Mouse (Mus musculus) intestine, embryonic 16.5 days (tissue): Measurements from ENCODE around the gene Ranbp17. TPM values are rescaled to one million over a fixed set of nuclear protein-coding genes. Genes with fewer than 3 reads are reported as not detected.
"Not testable (repeated sequence)": the region's sequence is repeated elsewhere in the genome, so short reads cannot be mapped to it uniquely, and the experiment has no call there.

Experiments used
- ATAC-seq: fragments of 200-750 bp; cut with Nextera tagmentation; 2 replicates; pipeline ENCODE4 v1.8.0; 2017; ENCODE audit warnings: moderate TSS enrichment, moderate library complexity
- H3K27ac ChIP-seq: fragments of 300-500 bp; sonication (generic); 2 replicates; pipeline ENCODE4 v1.5.1; 2014; ENCODE audit warnings: mild to moderate bottlenecking, low read length
- H3K27me3 ChIP-seq: fragments of 300-500 bp; sonication (generic); replicated peaks from 2 replicates; pipeline ENCODE4 v1.6.1; 2014; ENCODE audit warnings: low read length, control low read depth, mixed read lengths; ENCODE audit not compliant: control insufficient read depth, insufficient read depth
- H3K36me3 ChIP-seq: fragments of 300-500 bp; sonication (generic); 2 replicates; pipeline ENCODE4 v1.6.1; 2014; ENCODE audit warnings: low read length, control low read depth; ENCODE audit not compliant: control insufficient read depth, insufficient read depth
- H3K4me1 ChIP-seq: fragments of 300-500 bp; sonication (generic); 2 replicates; pipeline ENCODE4 v1.6.1; 2014; ENCODE audit warnings: low read length, control low read depth, mixed read lengths; ENCODE audit not compliant: control insufficient read depth, insufficient read depth
- H3K4me2 ChIP-seq: fragments of 300-500 bp; sonication (generic); 2 replicates; pipeline ENCODE4 v1.6.1; 2014; ENCODE audit warnings: low read depth, low read length, control low read depth
- H3K4me3 ChIP-seq: fragments of 300-500 bp; sonication (generic); 2 replicates; pipeline ENCODE4 v1.5.1; 2014; ENCODE audit warnings: mild to moderate bottlenecking, low read length
- H3K9ac ChIP-seq: fragments of 300-500 bp; sonication (generic); 2 replicates; pipeline ENCODE4 v1.6.1; 2014; ENCODE audit warnings: low read depth, low read length
- H3K9me3 ChIP-seq: fragments of 300-500 bp; sonication (generic); 2 replicates; pipeline ENCODE4 v1.6.1; 2016; ENCODE audit warnings: low read length, control low read depth; ENCODE audit not compliant: control insufficient read depth
- WGBS: fragments of 180-500 bp; shearing (Covaris S2); extraction: QIAGEN DNeasy Blood & Tissue Kit; methylation state at CpG from one replicate; pipeline ENCODE4 v1.1.7; 2014; 5-methylcytosine and 5-hydroxymethylcytosine counted together
- polyA plus RNA-seq: library from polyadenylated mRNA; unstranded; fragments of >200 nt; fragmentation: Nextera tagmentation; extraction: Ambion mirVana; gene quantifications from 2 replicates; pipeline ENCODE4 v1.2.1, GENCODE M21; 2015

Ranbp17 gene
- polyA plus RNA-seq, 1 experiment from 2014 or later = 3.2 TPM

- no peak for ATAC-seq
- Histone ChIP-seq H3K9ac (no peak overlapping the region), H3K27me3 (no peaks in the 10 kb centered on the region), H3K4me2 (no peak overlapping the region), H3K9me3 (no peaks in the 10 kb centered on the region), H3K4me3 (no peak overlapping the region), H3K27ac (no peak overlapping the region), H3K4me1 (no peaks in the 10 kb centered on the region), H3K36me3 (no peaks in the 10 kb centered on the region)
- 28% methylated on average over 5 of the region's 5 CpGs for WGBS
Measured at GRCm38 (mm10) chr11:33433813-33434212, 79.7 kb downstream of the Ranbp17 start.

- H3K9me3 ChIP-seq, H3K4me2 ChIP-seq, H3K36me3 ChIP-seq, H3K27ac ChIP-seq, H3K4me1 ChIP-seq, H3K4me3 ChIP-seq, ATAC-seq, H3K9ac ChIP-seq, H3K27me3 ChIP-seq: not testable (repeated sequence)
- WGBS = 93% methylated on average over 17 of the region's 17 CpGs
Measured at GRCm38 (mm10) chr11:33428238-33428637, 85.3 kb downstream of the Ranbp17 start.

GRCm38 (mm10) chr11:33427789-33428188, 85.8 kb downstream of the Ranbp17 start:
- not testable (repeated sequence) for H3K9me3 ChIP-seq, H3K36me3 ChIP-seq, H3K27me3 ChIP-seq, H3K9ac ChIP-seq, ATAC-seq, H3K4me2 ChIP-seq, H3K4me3 ChIP-seq, H3K4me1 ChIP-seq, H3K27ac ChIP-seq
- 85% methylated on average over 5 of the region's 5 CpGs for WGBS

GRCm38 (mm10) chr11:33422226-33422625, 91.3 kb downstream of the Ranbp17 start:
- Histone ChIP-seq H3K27ac (no peak overlapping the region), H3K36me3 (no peaks in the 10 kb centered on the region), H3K4me3 (no peak overlapping the region), H3K4me2 (no peak overlapping the region), H3K9me3 (no peaks in the 10 kb centered on the region), H3K4me1 (no peaks in the 10 kb centered on the region), H3K27me3 (no peaks in the 10 kb centered on the region), H3K9ac (no peak overlapping the region)
- WGBS = 89% methylated on average over 3 of the region's 3 CpGs
- ATAC-seq = no peak

GRCm38 (mm10) chr11:33404651-33405050, 108.9 kb downstream of the Ranbp17 start:
- 83% methylated on average over 4 of the region's 4 CpGs for WGBS
- Histone ChIP-seq H3K27ac (no peak overlapping the region), H3K9ac (no peak overlapping the region), H3K4me3 (no peak overlapping the region), H3K4me2 (no peak overlapping the region), H3K4me1 (no peaks in the 10 kb centered on the region), H3K9me3 (no peaks in the 10 kb centered on the region), H3K27me3 (no peaks in the 10 kb centered on the region), H3K36me3 (no peaks in the 10 kb centered on the region)
- ATAC-seq = no peak

GRCm38 (mm10) chr11:33399346-33399745, 114.2 kb downstream of the Ranbp17 start:
- Histone ChIP-seq H3K4me1 (no peaks in the 10 kb centered on the region), H3K27me3 (no peaks in the 10 kb centered on the region), H3K4me2 (no peak overlapping the region), H3K36me3 (no peaks in the 10 kb centered on the region), H3K9ac (no peak overlapping the region), H3K9me3 (no peaks in the 10 kb centered on the region), H3K4me3 (no peak overlapping the region), H3K27ac (no peak overlapping the region)
- ATAC-seq = no peak
- 52% methylated on average over 1 of the region's 1 CpGs for WGBS

GRCm38 (mm10) chr11:33398701-33399100, 114.8 kb downstream of the Ranbp17 start:
- no peak for ATAC-seq
- Histone ChIP-seq H3K36me3 (no peaks in the 10 kb centered on the region), H3K4me1 (no peaks in the 10 kb centered on the region), H3K9ac (no peak overlapping the region), H3K9me3 (no peaks in the 10 kb centered on the region), H3K27me3 (no peaks in the 10 kb centered on the region), H3K27ac (no peak overlapping the region), H3K4me3 (no peak overlapping the region), H3K4me2 (no peak overlapping the region)
- 90% methylated on average over 3 of the region's 3 CpGs for WGBS

- no peak overlapping the region for H3K27ac ChIP-seq
- WGBS = 87% methylated on average over 6 of the region's 6 CpGs
- no peak for ATAC-seq
- no peak overlapping the region for H3K4me2 ChIP-seq
- H3K4me1 ChIP-seq = no peaks in the 10 kb centered on the region
- H3K9ac ChIP-seq = no peak overlapping the region
- H3K27me3 ChIP-seq = no peaks in the 10 kb centered on the region
- no peaks in the 10 kb centered on the region for H3K9me3 ChIP-seq
- H3K4me3 ChIP-seq = no peak overlapping the region
- H3K36me3 ChIP-seq = no peaks in the 10 kb centered on the region
Measured at GRCm38 (mm10) chr11:33396275-33396674, 117.3 kb downstream of the Ranbp17 start.

- Histone ChIP-seq H3K27me3 (no peaks in the 10 kb centered on the region), H3K4me1 (no peaks in the 10 kb centered on the region), H3K36me3 (no peaks in the 10 kb centered on the region), H3K9ac (no peak overlapping the region), H3K27ac (no peak overlapping the region), H3K4me3 (no peak overlapping the region), H3K4me2 (no peak overlapping the region), H3K9me3 (no peaks in the 10 kb centered on the region)
- WGBS = 73% methylated on average over 3 of the region's 3 CpGs
- ATAC-seq = no peak
Measured at GRCm38 (mm10) chr11:33394093-33394492, 119.5 kb downstream of the Ranbp17 start.

- no peak overlapping the region for H3K9ac ChIP-seq
- H3K36me3 ChIP-seq = no peaks in the 10 kb centered on the region
- no peak overlapping the region for H3K4me2 ChIP-seq
- H3K27ac ChIP-seq = no peak overlapping the region
- ATAC-seq = no peak
- WGBS = 95% methylated on average over 2 of the region's 2 CpGs
- H3K27me3 ChIP-seq = no peaks in the 10 kb centered on the region
- H3K4me3 ChIP-seq = no peak overlapping the region
- H3K4me1 ChIP-seq = no peaks in the 10 kb centered on the region
- H3K9me3 ChIP-seq = no peaks in the 10 kb centered on the region
Measured at GRCm38 (mm10) chr11:33388685-33389084, 124.9 kb downstream of the Ranbp17 start.
